Comparison of ENCODE assay signal across 15 mouse cellular contexts in the genomic region with DNA sequence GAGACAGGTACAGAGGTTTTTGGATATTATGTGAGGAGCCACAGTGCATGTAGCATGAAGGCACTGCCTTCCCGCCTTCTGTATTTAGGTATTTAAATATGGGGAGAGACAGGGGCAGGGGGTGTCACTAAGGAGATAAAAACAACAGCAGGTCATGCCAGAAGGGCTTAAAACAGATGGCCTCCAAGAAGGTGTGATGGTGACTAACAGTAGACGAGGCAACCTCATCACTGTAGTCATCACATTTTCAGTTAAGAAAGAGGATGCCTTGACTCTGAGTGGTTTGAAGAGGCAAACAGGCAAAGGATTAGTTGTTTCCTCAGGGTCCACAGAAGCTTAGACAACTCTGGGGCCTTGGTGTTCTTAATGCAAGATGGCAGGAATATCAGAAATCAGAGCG.
"Had no signal": no experiment of that assay in that cellular context is flagged by ENCODE, and none has a peak within 500 bp of the region (broad histone marks: within the 10 kb centered on the region; RNA-seq: fewer than 3 reads in every experiment).

No protein-coding gene starts in this region.

- H3K27me3 ChIP-seq: neural tube, embryonic 12.5 days; neural tube, embryonic 13.5 days; neural tube, embryonic 15.5 days; stomach, embryonic 15.5 days had no signal

- H3K9me3 ChIP-seq: neural tube, embryonic 12.5 days; neural tube, embryonic 13.5 days; neural tube, embryonic 15.5 days; stomach, embryonic 15.5 days had no signal

- H3K27ac ChIP-seq: neural tube, embryonic 12.5 days; neural tube, embryonic 13.5 days; neural tube, embryonic 15.5 days; stomach, embryonic 15.5 days; stomach, postnatal 0 days had no signal

- H3K4me1 ChIP-seq: neural tube, embryonic 12.5 days; neural tube, embryonic 13.5 days; neural tube, embryonic 15.5 days; stomach, embryonic 15.5 days had no signal

- DNase-seq: retina, postnatal 1 day; right cerebral cortex, postnatal 14 days; right cerebral cortex, postnatal 25 days; spleen, adult 18-20 months; thymus, adult 18-20 months; thymus, adult 2 months; thymus, postnatal 14 days; thymus, postnatal 25 days; thymus, postnatal 36 days; thymus, postnatal 4 days had no signal

- H3K36me3 ChIP-seq: neural tube, embryonic 12.5 days; neural tube, embryonic 13.5 days; neural tube, embryonic 15.5 days; stomach, embryonic 15.5 days had no signal

- H3K4me3 ChIP-seq: neural tube, embryonic 12.5 days; neural tube, embryonic 13.5 days; neural tube, embryonic 15.5 days; stomach, embryonic 15.5 days had no signal
